Mouse (Mus musculus) right cerebral cortex, postnatal 10 days (tissue): ENCODE results near the gene Trpv1.

ENCODE experiments used
- DNase-seq, 2 experiments: peaks; one replicate each; pipeline ENCODE4 v3.0.0; 2021; ENCODE audit warnings: low spot score in 2 of 2

The Trpv1 gene

GRCm38 (mm10) chr11:73233992-73234391, at the start of gene Trpv1:
Gene Trpv1, plus strand, starts transcription at chr11:73234292.
- DNase-seq, result no peak

- no peak for DNase-seq
Measured at GRCm38 (mm10) chr11:73185872-73186615, 48.0 kb upstream of the Trpv1 start.

- no peak for DNase-seq
Measured at GRCm38 (mm10) chr11:73187231-73187630, 46.9 kb upstream of the Trpv1 start.

- peak; percentile 35 to 45 for DNase-seq
Measured at GRCm38 (mm10) chr11:73193047-73193446, 41.0 kb upstream of the Trpv1 start.

- no peak for DNase-seq
Measured at GRCm38 (mm10) chr11:73194444-73194843, 39.6 kb upstream of the Trpv1 start.

- no peak for DNase-seq
Measured at GRCm38 (mm10) chr11:73198190-73198589, 35.9 kb upstream of the Trpv1 start.

GRCm38 (mm10) chr11:73198603-73199229, 35.4 kb upstream of the Trpv1 start, which contains the start of gene Ctns:
Gene Ctns, minus strand, starts transcription at chr11:73199042.
- DNase-seq, result peak; percentile 91 to 95

GRCm38 (mm10) chr11:73199230-73199712, 34.8 kb upstream of the Trpv1 start, which contains the start of gene Shpk:
Gene Shpk, plus strand, starts transcription at chr11:73199460.
- peak; percentile 97 to 98 for DNase-seq

GRCm38 (mm10) chr11:73199879-73200278, 34.2 kb upstream of the Trpv1 start:
- DNase-seq, result no peak

GRCm38 (mm10) chr11:73201021-73201420, 33.1 kb upstream of the Trpv1 start:
- no peak for DNase-seq

- no peak for DNase-seq
Measured at GRCm38 (mm10) chr11:73201597-73201996, 32.5 kb upstream of the Trpv1 start.

- DNase-seq, result no peak
Measured at GRCm38 (mm10) chr11:73203895-73204294, 30.2 kb upstream of the Trpv1 start.

GRCm38 (mm10) chr11:73205194-73205593, 28.9 kb upstream of the Trpv1 start:
- DNase-seq, result no peak

GRCm38 (mm10) chr11:73207621-73208020, 26.5 kb upstream of the Trpv1 start:
- no peak for DNase-seq

- no peak for DNase-seq
Measured at GRCm38 (mm10) chr11:73213956-73214355, 20.1 kb upstream of the Trpv1 start.

GRCm38 (mm10) chr11:73219671-73220070, 14.4 kb upstream of the Trpv1 start:
- no peak for DNase-seq

- DNase-seq, result no peak
Measured at GRCm38 (mm10) chr11:73220651-73221050, 13.4 kb upstream of the Trpv1 start.

- DNase-seq, result no peak
Measured at GRCm38 (mm10) chr11:73222846-73223245, 11.2 kb upstream of the Trpv1 start.

- DNase-seq, result no peak
Measured at GRCm38 (mm10) chr11:73223966-73224365, 10.1 kb upstream of the Trpv1 start.

- no peak for DNase-seq
Measured at GRCm38 (mm10) chr11:73225856-73226255, 8.2 kb upstream of the Trpv1 start.

- DNase-seq, result no peak
Measured at GRCm38 (mm10) chr11:73228881-73229280, 5.2 kb upstream of the Trpv1 start.

- no peak for DNase-seq
Measured at GRCm38 (mm10) chr11:73230081-73230480, 4.0 kb upstream of the Trpv1 start.

GRCm38 (mm10) chr11:73232513-73232912, 1.6 kb upstream of the Trpv1 start:
- DNase-seq, result peak in 1 of 2 experiments; percentile 47
